Mouse (Mus musculus) splenic B cell, adult 2 months (primary cell): Measurements from ENCODE around the gene Ccnq.

ENCODE experiments used
- DNase-seq: peaks from one replicate; pipeline ENCODE4 v3.0.0-alpha.2; 2011; ENCODE audit warnings: low read depth, low spot score
- H3K27me3 ChIP-seq: 2 replicates; pipeline ENCODE4 v1.6.1; 2012; ENCODE audit warnings: mild to moderate bottlenecking, low read length, moderate library complexity, mixed read lengths; ENCODE audit not compliant: control insufficient read depth, poor library complexity, insufficient read depth, severe bottlenecking
- H3K36me3 ChIP-seq: 2 replicates; pipeline ENCODE4 v1.6.1; 2012; ENCODE audit warnings: mild to moderate bottlenecking, low read length, moderate library complexity, mixed read lengths; ENCODE audit not compliant: control insufficient read depth, poor library complexity, insufficient read depth, severe bottlenecking

The Ccnq gene

GRCm38 (mm10) chr11:78750885-78751842 lies at the start of gene Ccnq:
Gene Ccnq, minus strand, starts transcription at chr11:78751729.
- Histone ChIP-seq H3K36me3 (no peaks in the 10 kb centered on the region), H3K27me3 (no peaks in the 10 kb centered on the region)
- DNase-seq = peak; percentile 71

DNA sequence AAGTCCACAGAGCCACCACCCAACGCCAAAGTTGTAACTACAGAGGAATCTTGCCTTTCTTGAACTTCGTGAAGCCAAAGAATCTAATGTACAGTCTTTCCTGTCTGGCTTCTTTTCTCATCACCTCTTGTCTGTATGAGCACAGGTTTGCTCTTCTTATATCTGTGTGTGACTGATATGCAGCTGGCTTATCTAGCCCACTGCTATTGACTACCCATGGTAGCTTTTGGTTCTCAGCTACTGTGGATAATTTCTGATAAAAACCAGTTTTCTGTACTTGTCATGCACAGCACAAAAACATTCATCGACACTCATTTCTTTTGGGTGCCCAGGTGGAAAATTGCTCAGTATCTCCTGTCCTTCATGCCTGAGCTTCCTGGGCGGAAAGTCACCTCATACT lies 49.6 kb upstream of the Ccnq start:
- Histone ChIP-seq H3K27me3 (no peaks in the 10 kb centered on the region), H3K36me3 (no peaks in the 10 kb centered on the region)
- DNase-seq = no peak

GRCm38 (mm10) chr11:78796072-78796729 lies 44.7 kb upstream of the Ccnq start:
- H3K27me3 ChIP-seq = no peaks in the 10 kb centered on the region
- no peaks in the 10 kb centered on the region for H3K36me3 ChIP-seq
- DNase-seq = no peak

DNA sequence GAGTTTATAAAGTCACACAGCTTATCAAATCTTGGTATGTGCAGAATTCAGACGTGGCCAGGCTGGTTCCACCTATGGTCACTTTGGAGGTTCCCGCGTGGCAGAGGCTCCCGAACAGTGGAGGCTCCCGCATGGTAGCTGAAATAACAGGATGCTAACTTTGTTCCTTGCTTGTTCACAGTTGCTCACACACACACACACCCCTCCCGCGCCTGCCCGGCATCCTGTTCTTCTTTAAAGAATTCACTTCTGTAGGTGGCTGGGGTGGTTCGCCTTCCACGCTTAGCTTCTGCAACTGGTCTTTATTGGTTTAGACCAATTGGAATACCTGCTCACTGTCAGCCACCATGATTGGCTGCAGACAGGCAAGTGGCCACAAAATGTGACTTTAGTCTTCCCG lies 41.6 kb upstream of the Ccnq start:
- Histone ChIP-seq H3K36me3 (no peaks in the 10 kb centered on the region), H3K27me3 (no peaks in the 10 kb centered on the region)
- peak; percentile 6 for DNase-seq

DNA sequence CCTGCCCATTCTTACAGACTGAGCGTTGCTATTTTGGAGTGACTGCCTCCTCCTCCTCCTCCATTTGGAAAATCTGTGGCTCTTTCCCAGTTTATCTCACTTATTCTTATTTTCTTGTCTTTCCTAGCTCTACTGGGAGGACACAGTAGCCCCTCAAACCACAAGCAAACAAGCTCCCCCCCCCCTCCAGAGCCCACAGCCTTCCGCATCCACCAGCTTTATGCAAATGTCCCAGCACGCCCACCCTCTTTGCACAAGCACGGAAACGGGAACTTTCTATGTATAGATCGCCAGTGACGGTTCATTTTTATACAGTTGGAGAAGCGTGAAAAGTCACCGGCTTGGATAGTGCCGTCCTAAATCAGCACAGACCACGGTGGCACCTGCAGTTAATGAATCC lies 40.9 kb upstream of the Ccnq start:
- no peaks in the 10 kb centered on the region for H3K27me3 ChIP-seq
- H3K36me3 ChIP-seq = no peaks in the 10 kb centered on the region
- DNase-seq = peak; percentile 66

GRCm38 (mm10) chr11:78792055-78792454 lies 40.5 kb upstream of the Ccnq start:
- no peaks in the 10 kb centered on the region for H3K27me3 ChIP-seq
- no peaks in the 10 kb centered on the region for H3K36me3 ChIP-seq
- peak; percentile 21 for DNase-seq

GRCm38 (mm10) chr11:78791582-78791981 lies 40.1 kb upstream of the Ccnq start:
- no peak for DNase-seq
- Histone ChIP-seq H3K36me3 (no peaks in the 10 kb centered on the region), H3K27me3 (no peaks in the 10 kb centered on the region)

GRCm38 (mm10) chr11:78789370-78790060 lies 38.0 kb upstream of the Ccnq start:
- Histone ChIP-seq H3K36me3 (no peaks in the 10 kb centered on the region), H3K27me3 (no peaks in the 10 kb centered on the region)
- no peak for DNase-seq

DNA sequence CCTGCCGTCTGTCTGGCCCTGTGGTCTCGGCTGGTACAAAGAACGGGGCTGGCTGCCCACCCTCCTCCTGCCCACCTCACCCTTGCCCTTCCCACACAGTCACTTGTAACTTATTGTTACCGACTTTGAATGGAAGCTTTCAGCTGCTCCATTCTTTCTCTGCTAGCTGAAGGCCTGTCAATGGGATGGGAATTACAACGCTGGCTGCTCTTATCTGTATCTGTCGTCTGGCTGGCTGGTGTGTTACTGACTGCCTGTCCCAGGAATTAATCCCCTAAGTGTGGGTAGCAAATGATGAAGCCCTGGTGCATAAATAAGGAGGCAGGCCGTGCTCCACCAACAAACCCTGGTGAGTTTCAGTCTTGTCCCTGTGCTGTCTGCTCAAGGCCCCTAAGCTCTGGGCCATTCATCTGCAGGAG lies 34.5 kb upstream of the Ccnq start:
- DNase-seq = no peak
- Histone ChIP-seq H3K27me3 (no peaks in the 10 kb centered on the region), H3K36me3 (no peaks in the 10 kb centered on the region)

DNA sequence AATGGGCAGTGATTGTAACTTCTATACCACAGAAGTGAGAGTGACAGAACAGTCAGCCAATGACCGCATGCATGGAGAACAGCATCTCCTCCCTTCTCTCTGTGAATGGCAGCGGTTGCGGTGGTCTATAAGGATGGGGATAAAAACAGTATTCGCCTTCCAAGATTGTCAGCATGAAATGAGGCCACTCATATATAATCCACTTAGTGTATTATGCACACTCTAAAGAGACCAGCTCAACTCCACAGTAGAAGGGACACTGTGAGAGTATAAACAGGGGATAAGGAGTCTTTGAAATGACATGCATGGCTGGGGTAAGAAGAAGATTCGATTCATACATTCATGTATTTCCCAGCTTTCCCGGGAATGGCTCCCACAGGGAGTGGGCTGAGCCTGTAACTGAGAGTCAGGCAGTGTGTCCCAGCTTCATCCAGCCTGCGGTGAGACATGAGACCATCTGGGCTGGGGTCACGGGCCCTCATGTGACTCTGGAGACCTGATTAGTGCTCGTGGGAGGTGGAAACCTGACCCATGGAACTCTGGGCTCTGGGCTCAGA lies 31.3 kb upstream of the Ccnq start:
- no peaks in the 10 kb centered on the region for H3K27me3 ChIP-seq
- DNase-seq = no peak
- no peaks in the 10 kb centered on the region for H3K36me3 ChIP-seq

GRCm38 (mm10) chr11:78782326-78782725 lies 30.8 kb upstream of the Ccnq start:
- no peaks in the 10 kb centered on the region for H3K36me3 ChIP-seq
- DNase-seq = no peak
- no peaks in the 10 kb centered on the region for H3K27me3 ChIP-seq

GRCm38 (mm10) chr11:78780571-78780970 lies 29.0 kb upstream of the Ccnq start:
- Histone ChIP-seq H3K36me3 (no peaks in the 10 kb centered on the region), H3K27me3 (no peaks in the 10 kb centered on the region)
- no peak for DNase-seq

GRCm38 (mm10) chr11:78780002-78780401 lies 28.5 kb upstream of the Ccnq start:
- Histone ChIP-seq H3K36me3 (no peaks in the 10 kb centered on the region), H3K27me3 (no peaks in the 10 kb centered on the region)
- DNase-seq = no peak

- no peak for DNase-seq
- no peaks in the 10 kb centered on the region for H3K36me3 ChIP-seq
- H3K27me3 ChIP-seq = no peaks in the 10 kb centered on the region
Observed at GRCm38 (mm10) chr11:78777851-78778680, 26.5 kb upstream of the Ccnq start.
